Mouse (Mus musculus): ENCODE results near the gene Setmar. TPM values are rescaled to one million over a fixed set of nuclear protein-coding genes. Genes with fewer than 3 reads are reported as not detected.

The Setmar gene
- polyA plus RNA-seq, 1 experiment from 2014 or later, result 6.5 TPM

DNA sequence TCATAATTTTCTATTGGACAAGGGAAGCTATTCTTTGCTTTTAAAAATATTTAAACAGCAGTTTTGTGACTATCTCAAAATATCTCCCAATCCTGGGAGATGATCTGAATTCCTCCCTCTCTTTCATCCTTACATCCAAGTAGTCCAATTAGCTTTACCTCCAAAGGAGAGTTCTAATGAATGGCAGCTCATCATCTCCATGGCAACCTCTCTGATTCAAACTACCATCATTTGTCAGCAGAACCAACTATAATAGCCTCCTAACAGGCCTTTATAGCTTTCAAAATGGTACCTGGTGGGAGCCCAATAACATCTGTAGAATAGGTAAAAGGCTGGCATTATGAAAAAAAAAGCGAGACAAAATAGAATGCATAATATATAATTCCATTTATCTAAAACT, 60.6 kb downstream of the Setmar start:
- Histone ChIP-seq H3K27ac (no peak overlapping the region), H3K36me3 (no peaks in the 10 kb centered on the region), H3K4me1 (no peaks in the 10 kb centered on the region), H3K9ac (no peak overlapping the region), H3K4me2 (replicated peaks) (no peak overlapping the region), H3K27me3 (no peaks in the 10 kb centered on the region), H3K9me3 (no peaks in the 10 kb centered on the region), H3K4me3 (no peak overlapping the region)
- WGBS, result 76% methylated on average over 1 of the region's 1 CpGs
- no peak for ATAC-seq (ENCODE audit: low FRiP score, low read depth)

- no peak overlapping the region for H3K9ac ChIP-seq
- no peak overlapping the region for H3K4me3 ChIP-seq
- H3K9me3 ChIP-seq, result no peaks in the 10 kb centered on the region
- no peaks in the 10 kb centered on the region for H3K4me1 ChIP-seq
- WGBS, result 86% methylated on average over 3 of the region's 3 CpGs
- no peaks in the 10 kb centered on the region for H3K36me3 ChIP-seq
- no peak overlapping the region for H3K4me2 ChIP-seq (replicated peaks)
- H3K27me3 ChIP-seq, result no peaks in the 10 kb centered on the region
- H3K27ac ChIP-seq, result no peak overlapping the region
- ATAC-seq (ENCODE audit: low FRiP score, low read depth), result no peak
Observed at GRCm38 (mm10) chr6:108126631-108127030, 61.8 kb downstream of the Setmar start.

Other genes with a start within 250 kb of the Setmar start
- gene Sumf1, start 120.5 kb downstream of the Setmar start, polyA plus RNA-seq (2015; fragmentation: Nextera tagmentation; extraction: Ambion mirVana), result 22.4 and 23.6 TPM in 2 replicates
- gene Itpr1, start 148.1 kb downstream of the Setmar start, polyA plus RNA-seq (2015; fragmentation: Nextera tagmentation; extraction: Ambion mirVana), result 9.4 and 10.8 TPM in 2 replicates

Measured in limb, embryonic 13.5 days (tissue).